Mouse (Mus musculus) testis, postnatal 10 days (tissue): ENCODE data around the gene Prr29.
A peak's percentile ranks its signal among the peaks of the same experiment; 100 is the strongest.
"Not testable (repeated sequence)": the region's sequence is repeated elsewhere in the genome, so short reads cannot be mapped to it uniquely, and the experiment has no call there.

Source experiments
- DNase-seq: peaks from one replicate; pipeline ENCODE4 v3.0.0; 2021; ENCODE audit warnings: low spot score

The Prr29 gene

DNA sequence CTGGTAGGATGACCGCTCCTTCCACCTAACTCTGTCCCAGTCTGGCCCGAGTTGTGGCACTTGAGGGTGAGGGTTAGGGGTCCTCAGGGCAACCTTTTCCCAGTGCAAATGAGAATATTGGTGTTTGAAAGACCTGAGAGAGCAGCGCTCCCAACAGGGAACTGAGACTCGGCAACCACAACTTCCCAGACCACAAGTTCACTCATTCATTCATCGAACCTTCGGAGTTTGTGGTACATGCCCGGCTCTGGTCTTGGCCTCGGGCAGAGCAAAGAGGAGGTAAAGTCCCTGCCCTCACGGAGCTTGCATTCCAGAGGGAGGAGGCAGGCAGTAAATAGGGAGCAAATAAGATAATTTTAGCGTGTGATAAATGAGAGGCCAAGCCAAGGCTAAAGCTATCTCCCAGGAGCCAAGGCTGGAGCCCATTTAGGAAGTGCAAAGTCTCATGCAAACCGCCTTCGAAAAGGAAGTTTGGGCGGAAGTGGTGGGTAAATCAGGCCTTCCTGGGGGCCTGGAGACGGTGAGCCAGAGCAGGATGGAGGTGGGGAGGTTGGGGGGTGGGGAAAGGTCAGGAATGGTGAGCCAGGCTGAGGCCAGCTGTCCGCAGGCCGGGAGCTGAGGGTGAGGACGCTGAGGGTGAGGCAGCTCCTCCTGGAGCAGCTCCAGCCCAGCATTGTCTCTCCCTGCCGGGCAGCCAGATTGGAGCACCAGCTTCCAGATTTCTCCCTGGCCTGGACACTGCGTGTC, 9.7 kb upstream of the Prr29 start:
- DNase-seq: no peak

DNA sequence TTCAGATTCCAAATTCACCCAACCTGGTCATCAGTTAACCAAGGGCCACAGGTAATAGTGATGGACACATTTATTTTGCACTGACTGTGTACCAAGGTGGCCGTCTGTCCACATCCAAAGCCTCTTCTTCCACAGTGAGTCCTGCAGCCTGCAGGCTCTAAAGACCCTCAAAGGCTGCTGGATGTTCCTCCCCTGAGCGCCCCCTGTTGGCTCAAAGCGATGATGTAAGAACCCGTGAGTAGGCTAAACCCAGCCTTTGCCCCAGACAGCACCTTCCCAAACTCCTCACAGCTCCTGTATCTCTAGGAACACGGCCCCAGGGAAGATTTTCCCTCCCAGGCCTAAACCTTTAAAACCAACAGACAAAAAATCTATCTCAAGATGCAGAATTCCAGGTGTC, 5.9 kb upstream of the Prr29 start:
- no peak for DNase-seq

DNA sequence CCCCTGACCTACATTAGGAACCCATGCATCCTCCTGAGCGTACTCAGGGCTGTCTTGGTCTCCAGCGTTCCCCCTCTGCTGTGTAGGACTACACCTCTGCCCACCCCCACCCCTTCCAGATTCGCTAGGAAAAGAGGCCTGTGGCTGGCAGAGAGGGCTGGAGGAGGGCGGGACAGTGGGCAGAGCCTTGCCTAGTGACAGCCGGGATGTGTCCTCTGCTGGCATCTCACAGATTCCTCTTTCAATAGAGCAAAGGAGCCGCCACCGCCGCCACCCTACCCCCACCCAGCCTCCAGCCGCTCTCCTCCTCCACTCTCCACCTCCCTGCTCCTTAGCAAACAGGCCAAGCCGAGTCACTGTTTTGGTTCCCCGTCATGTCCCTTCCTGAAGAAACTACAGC, 560 bp upstream of the Prr29 start:
- DNase-seq: peak; percentile 60

DNA sequence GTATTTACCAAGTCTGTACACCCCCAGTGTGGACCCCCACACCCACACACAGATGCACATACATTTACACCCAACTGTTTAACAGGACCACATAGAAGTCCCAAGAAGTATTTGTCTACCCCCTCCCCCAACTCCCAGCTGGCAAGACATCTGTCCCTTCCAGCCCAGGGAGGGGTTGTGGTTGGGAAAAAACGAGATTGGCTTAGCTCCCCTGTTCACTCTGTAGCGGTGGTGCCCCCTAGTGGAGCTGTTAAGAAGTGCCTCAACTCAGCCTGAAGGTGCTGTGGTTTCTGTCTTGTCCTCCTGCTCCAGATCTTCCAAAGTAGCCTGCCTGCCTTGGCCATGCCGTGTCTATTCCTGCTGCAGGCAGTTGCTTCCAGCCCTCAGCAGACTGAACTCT, 1.0 kb downstream of the Prr29 start:
- peak; percentile 92 for DNase-seq

DNA sequence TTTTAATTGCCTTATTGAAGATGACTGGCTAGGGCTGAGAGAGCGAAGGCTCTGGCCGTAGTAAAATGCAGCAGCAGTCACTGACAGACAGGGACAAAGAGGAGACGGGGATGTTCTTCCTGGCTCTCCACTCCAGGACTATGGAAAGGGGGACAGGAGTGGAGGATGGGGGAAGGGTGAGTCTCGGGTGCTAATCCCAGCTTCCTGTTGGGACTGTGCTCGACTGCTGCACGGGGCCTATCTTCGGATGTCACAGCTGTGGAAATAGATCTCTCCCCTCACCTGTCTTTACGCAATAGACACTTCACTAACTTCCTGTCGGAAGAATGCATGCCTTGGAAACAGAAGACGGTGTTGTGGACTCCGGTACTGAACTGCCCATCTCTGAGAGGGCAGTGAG, 8.7 kb downstream of the Prr29 start:
- DNase-seq: no peak

DNA sequence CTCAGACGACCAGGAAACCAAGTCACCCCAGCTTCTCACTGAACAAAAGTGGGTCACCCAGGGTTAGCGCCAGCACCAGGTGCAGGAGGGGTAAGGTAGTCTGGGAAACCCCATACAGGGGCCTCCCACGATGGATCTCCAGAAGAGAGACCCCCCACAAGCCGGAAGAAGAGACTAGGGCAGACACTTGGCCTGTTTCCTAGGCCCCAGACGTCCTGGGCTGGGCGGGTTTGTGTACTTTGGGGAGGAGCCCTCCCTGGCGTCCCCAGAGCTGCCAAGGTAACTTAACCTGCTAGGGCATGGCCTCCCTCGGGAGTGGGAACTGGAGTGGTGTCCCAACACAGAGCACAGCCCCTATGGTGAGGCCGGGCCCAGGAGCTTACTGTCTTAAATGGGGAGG, 9.3 kb downstream of the Prr29 start:
- DNase-seq: no peak

DNA sequence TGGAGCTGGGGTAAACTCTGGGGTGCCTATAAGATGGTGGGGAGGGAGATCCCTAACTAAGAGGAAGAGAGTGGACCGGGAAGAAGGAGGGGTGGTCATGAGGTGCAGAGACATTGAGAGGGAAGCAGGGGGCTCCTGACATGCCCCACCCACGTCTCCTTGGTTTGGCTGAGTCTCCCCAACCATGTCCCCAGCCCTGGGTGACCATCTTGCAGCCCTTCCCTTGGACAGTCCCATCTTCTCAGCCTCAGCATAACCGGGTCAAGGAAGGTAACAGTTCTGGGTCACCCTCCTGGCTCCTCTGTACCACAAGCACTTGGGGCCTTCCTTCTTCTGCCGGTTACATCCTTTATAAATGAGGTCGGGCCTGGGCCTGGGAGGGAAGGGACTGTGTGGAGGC, 9.7 kb downstream of the Prr29 start:
- DNase-seq: no peak

DNA sequence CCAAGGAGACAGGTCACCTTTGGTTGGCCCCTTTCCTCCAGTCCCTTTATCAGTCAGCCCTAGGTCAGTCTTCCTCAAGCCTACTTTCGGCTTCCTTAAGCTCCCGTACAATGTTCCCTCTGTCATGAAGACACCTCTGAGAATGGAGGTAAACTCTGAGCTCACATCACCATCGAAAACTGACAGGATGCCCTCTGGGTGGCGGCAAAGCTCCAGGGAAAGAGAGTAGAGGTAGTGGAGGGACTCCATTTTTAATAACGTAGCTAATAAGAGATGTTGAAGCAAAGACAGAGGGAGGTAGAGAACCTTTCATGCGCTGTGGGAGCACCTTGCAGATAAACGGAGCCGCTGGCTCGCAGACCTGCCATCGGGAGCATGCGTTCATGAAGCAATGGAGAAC, 15.7 kb downstream of the Prr29 start:
- DNase-seq: no peak

DNA sequence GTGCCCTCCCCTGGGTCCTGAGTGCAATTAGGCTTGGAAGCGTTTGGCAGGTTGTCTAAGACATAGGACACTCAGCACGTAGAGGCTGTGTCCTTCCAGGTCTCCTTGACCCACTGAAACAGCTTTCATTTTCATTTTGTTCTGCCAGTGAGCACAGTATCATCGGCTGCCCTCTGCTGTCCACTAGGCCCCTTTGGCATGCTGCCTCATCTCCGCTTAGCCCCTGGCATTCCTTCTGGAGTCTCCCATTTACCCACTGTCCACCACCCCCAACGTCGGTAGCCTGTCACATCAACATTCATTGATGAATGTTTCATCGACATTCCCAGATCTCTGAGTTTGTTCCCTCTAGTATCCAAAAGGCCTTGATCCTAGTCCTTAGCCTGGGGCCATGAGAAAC, 16.6 kb downstream of the Prr29 start:
- DNase-seq: peak; percentile 53

DNA sequence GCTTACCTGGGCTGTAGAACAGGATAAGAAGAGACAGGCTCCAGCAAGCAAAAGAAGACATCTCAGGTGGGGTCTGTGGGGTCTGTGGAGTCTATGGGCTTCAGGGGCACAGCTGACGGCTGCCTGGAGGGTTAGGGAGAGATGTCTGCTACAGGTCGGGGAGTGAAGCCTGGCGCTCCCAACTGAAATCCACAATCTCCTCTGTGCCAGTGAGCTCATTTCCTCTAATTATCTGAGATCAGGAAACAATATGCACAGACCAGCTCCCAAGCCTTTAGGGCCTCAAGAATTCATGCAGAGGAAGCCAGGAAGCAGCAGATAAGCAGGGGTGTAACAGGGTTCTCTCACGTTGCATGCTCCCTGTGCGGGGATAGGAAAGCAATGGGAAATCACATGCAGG, 17.2 kb downstream of the Prr29 start:
- no peak for DNase-seq

DNA sequence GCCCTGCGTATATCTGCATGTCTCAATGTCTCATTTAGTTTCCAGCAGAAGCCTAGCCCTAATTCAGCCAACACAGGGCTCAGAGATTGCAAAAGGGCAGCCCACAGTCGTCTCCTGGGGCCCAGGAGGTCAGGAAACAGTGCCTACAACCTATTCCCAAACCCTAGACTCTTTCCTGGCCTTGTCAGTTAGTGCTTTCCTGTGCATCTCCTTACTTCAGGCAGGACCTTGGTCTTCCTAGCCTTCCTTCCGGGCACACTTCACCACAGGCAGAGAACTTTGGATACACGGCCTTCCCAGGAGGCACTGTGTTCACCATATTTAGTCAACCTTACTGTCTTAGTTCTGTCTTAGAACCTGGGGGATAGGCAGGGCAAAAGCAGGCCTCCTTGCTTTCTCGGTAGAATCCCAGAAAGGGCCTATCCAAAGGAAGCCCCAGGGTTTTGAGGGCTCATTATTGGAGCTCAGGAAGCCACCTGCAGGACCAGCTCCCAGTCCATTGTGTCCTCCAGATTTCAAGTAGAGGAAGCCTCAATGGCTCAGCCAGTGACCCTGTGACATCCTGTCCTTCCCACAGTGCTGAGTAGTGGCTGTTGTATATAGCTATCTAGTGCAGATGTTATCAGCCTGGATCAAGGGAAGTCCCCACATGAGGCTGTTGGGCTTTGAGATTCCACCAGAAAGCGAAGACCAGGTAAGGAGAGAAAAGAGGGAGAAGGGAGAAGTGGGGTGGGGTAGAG, 17.9 kb downstream of the Prr29 start:
- no peak for DNase-seq

DNA sequence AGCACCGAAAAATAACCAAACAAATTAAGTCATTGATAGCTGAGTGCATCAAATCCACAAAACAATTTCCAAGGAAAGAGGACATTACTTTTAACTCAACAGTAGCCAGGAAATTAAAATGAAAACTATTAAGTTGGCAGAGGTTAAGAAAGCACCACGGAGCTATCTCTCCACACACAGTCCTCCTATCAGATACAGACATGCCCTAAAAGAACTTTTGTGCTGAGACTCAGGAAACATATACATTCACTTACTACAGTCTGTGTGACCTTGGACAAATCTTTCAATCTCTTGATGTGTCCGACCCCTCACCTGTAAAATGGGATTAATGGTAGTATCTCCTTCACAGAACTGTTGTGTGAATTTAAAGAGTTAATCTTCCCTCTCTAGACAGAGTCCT, 21.1 kb downstream of the Prr29 start:
- no peak for DNase-seq

DNA sequence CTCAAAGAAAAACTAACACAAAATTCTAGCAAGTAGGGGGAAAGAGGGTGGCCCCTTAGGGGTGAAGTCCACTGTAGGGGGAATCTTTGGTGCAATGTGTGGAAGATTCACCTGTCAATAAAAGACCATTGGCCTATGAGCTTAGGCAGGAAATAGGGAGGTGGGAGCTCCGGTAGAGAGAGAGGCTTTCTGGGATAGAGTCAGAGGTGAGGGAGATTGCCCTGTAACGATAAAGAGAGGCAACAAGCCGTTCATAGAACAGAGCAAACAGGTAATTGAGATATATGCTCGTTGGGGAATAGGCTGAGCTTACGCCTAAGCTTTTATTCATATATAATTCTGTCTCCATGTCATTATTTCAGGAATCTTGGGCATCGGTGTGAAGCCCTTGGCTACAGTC, 21.7 kb downstream of the Prr29 start:
- DNase-seq: no peak

DNA sequence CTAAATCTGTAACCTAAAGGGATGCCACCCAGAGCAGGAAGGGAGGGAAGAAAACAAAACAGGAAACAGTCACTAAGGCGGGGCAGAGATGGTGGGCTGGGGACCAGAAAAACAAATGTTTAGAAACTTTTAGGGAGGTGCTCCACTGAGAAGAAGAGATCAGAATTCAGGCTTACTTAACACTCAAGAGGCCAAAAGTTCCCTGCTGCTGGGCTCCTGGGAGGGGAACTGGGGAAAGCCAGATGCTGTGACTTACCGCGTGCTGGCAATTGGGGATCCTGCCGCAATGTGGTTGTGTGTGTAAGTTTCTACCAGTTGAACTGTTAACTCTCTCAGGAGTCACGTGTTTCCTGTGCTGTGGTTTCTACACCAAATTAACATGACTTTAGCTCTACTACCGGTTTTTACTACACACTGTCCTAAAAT, 22.5 kb downstream of the Prr29 start, which contains the start of gene Icam2:
Icam2 (minus strand) TSS at position 285 of the 426 bp plus-strand sequence.
- no peak for DNase-seq

DNA sequence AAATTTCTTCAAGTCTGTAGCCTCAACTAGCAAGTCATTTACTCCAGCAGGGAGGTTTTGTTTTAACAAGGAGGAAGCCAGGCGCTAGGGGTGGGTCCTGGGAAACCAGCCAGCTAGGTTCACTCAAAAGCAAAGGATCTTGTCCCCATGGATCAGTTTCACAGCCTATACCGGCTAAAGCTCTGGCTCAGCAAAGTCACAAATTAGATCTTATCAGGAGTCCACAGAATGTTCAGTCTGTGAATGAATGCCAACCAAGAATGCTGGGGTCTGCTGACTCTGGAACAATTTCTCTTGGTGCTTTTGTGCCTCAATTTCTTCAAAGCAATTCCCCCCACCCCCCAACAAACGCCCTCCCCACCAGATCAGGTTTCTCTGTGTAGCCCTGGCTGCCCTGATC, 24.3 kb downstream of the Prr29 start:
- no peak for DNase-seq

DNA sequence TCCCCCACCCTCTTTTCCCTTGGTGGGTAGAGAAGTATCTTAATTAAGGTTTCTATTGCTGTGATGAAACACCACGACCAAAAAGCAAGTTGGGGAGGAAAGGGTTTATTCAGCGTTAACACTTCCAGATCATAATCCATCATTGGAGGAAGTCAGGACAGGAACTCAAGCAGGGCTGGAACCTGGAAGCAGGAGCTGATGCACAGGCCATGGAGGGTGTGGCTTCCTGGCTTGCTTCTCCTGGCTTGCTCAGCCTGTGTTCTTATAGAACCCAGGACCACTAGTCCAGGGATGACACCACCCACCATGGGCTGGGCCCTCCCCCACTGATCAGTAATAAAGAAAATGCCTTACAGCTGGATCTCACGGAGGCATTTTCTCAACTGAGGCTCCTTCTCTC, 25.5 kb downstream of the Prr29 start:
- DNase-seq: no peak

DNA sequence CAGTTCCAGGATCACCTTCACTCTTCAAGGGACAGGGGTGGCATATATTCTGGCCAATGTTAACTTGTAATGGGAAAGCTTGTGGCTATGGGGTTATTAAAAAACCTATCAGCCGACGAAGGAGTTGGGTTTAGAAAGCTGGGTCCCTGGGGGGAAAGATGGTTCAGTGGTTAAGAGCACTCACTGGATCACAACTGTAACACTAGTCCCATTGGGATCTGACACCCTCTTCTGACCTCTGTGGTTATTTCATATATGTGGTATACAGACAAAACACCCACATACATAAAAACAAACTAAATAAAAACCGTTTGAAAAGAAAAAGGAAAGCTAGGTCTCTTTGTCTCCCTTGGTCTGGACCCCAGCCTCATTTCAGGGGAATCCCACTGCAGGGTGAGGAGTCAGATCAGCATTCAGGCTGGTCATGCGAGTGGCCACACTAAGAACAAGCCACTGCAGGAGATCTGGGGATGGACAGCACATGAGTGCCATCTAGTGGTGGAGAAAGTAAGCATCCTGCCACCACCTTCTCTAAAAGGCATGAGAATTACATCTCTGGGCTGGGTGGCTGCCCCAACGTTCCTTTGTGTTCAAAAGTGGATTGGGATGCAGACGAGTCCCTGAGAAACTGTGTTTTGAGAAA, 26.4 kb downstream of the Prr29 start:
- DNase-seq: peak; percentile 72

DNA sequence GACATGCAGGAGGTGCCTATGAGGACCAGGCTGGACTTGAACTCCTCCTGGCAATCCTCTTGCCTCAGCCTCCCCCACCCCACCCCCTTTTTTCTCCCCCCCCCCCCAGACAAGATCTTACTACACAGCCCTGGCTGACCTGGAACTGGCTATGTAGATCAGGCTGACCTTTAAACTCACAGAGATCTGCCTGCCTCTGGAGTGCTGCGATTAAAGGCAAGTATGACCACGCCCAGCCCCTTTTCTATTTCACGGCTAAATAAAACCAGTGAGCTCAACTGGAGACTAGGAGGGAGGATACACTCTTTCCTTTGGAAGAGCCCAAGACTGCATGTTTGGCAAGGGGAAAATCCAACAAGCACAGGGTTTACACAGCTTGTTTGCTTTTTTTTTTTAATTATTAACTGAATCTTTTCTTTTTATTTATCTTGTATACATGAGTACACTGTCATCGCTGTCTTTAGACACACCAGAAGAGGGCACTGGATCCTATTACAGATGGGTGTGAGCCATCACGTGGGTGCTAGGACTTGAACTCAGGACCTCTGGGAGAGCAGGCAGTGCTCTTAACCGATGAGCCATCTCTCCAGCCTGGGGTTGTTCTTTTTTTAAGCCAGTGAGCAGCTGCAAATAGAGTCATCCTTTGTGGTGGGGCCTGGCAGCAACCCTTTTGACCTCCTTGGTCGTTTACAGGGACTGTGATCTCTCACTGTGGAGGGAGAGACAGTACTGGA, 27.5 kb downstream of the Prr29 start:
- DNase-seq: no peak

DNA sequence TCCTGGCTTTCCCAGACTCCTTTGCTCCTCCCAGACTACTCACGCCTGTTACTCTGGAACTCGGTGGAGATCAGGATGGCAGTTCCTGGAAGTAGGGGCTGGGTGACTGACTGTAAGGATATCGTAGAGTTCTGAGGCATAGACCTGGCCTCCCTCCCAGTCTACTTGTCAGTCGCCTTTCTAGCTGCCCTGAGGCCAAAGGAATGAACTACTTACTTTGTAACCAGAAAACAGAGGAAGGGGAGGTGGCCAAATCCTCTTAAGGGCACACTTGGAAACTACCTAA, 28.0 kb downstream of the Prr29 start:
- DNase-seq: no peak

DNA sequence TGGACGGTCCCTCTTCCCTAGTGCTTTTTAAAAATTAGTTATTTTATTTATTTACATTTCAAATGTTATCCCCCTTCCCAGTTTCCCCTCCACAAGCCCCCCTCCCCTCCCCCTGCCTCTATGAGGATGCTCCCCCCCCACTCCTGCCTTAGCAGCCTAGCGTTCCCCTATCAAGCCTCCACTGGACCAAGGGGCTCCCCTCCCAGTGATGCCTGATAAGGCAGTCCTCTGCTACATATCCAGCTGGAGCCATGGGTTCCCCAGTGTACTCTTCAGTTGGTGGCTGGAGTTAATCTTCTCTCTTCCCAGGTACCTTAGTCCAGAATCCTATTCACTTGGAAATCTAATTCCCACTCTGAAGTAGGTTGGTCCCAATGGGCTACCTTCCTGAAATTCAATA, 28.8 kb downstream of the Prr29 start:
- not testable (repeated sequence) for DNase-seq

DNA sequence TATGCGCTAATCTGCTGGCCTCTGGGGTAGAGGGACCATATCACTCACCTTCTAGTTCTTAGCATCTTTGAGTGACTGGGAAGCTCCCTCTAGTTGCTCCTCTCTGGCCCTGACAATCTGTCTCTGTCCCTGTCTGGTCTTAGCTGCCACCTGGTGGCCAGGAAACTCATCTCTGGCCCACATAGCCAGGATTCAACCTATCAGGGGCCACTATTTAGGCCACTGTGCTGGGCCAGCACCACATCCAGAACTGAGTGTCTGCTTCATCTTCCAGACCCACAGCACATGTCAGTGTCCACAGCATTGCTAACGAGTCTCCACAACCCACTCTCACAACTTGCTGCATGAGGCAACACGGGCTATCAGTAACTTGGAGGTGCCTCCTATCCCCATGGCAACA, 32.4 kb downstream of the Prr29 start:
- DNase-seq: no peak

DNA sequence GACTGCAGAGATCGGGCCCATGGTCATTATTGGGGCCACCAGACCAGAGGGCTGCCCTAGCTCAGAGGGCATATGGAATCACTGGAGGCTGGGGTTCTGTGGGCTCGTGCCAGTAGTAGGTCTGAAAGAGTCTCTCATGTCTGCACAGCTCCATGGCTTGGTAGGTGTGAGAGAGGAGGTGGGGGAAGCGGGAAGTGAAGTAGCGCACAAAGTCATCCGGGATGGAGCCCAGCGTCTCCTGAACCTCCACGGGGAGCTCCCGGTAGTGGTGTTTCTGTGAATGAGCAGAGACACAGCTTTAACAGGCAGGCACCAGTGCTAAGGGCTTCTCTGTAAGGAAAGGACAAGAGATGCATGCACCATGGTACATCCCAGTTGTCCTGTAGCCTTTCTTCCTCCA, 33.2 kb downstream of the Prr29 start:
- DNase-seq: no peak

DNA sequence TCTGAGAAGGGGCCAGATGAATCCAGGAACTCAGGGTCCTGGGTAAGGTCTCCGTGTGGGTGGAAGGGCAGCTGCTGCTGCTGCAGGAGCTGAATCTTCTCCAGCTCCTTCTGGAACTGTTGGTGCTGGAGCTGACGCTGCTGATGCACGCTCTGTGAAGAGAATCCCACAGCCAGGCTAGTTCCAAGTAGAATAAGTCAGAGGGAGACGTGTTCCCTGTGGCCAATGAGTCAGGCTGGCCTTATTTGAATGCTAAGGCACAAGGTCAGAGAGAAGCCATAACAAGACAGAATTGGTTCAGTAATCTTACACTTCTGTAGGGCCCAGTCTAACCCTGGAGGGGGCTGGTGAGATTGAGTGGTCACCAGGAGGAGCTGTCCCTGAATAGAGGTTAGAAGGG, 44.7 kb downstream of the Prr29 start:
- no peak for DNase-seq
